Mouse (Mus musculus) WW6 (cell line): Measurements from ENCODE around the gene Ess2.

Experiments used
- DNase-seq: peaks from one replicate; pipeline ENCODE4 v3.0.0-alpha.2; 2013; ENCODE audit warnings: low read depth, low spot score

Gene Ess2

GRCm38 (mm10) chr16:17921325-17922162 is 10.4 kb upstream of the Ess2 start:
- DNase-seq = peak; percentile 96

- no peak for DNase-seq
These were observed 9.4 kb upstream of the Ess2 start for GRCm38 (mm10) chr16:17920586-17920985.

GRCm38 (mm10) chr16:17914307-17915249 is 3.4 kb upstream of the Ess2 start, which contains the start of gene Gsc2:
Gene Gsc2 (minus strand): TSS chr16:17915059.
- DNase-seq = no peak

- DNase-seq = no peak
These were observed 12.7 kb downstream of the Ess2 start, which contains the start of the genes Dgcr2 and Tssk2 for GRCm38 (mm10) chr16:17898462-17898861. Gene Dgcr2 (minus strand): TSS chr16:17898562. Gene Tssk2 (plus strand): TSS chr16:17898637.

GRCm38 (mm10) chr16:17896091-17896490 is 15.1 kb downstream of the Ess2 start:
- DNase-seq = no peak

GRCm38 (mm10) chr16:17893923-17894322 is 17.2 kb downstream of the Ess2 start, which contains the start of gene Tssk1:
Gene Tssk1 (plus strand): TSS chr16:17894223.
- no peak for DNase-seq

GRCm38 (mm10) chr16:17892606-17893005 is 18.5 kb downstream of the Ess2 start:
- DNase-seq = no peak

GRCm38 (mm10) chr16:17891567-17891959 is 19.6 kb downstream of the Ess2 start, which contains the start of gene Gm20518:
Gene Gm20518 (minus strand): TSS chr16:17891671.
- DNase-seq = peak; percentile 95

- DNase-seq = no peak
These were observed 20.1 kb downstream of the Ess2 start for GRCm38 (mm10) chr16:17890917-17891566.

- no peak for DNase-seq
These were observed 20.8 kb downstream of the Ess2 start for GRCm38 (mm10) chr16:17890342-17890727.

- no peak for DNase-seq
These were observed 21.3 kb downstream of the Ess2 start for GRCm38 (mm10) chr16:17889689-17890341.

GRCm38 (mm10) chr16:17884116-17884515 is 27.0 kb downstream of the Ess2 start:
- DNase-seq = no peak

- no peak for DNase-seq
These were observed 29.0 kb downstream of the Ess2 start for GRCm38 (mm10) chr16:17882196-17882595.

- DNase-seq = no peak
These were observed 31.6 kb downstream of the Ess2 start for GRCm38 (mm10) chr16:17879571-17879970.

GRCm38 (mm10) chr16:17876096-17876495 is 35.1 kb downstream of the Ess2 start:
- DNase-seq = no peak

GRCm38 (mm10) chr16:17875174-17875573 is 36.0 kb downstream of the Ess2 start:
- DNase-seq = no peak

- DNase-seq = no peak
These were observed 38.2 kb downstream of the Ess2 start for GRCm38 (mm10) chr16:17872995-17873394.

- DNase-seq = no peak
These were observed 39.9 kb downstream of the Ess2 start for GRCm38 (mm10) chr16:17871248-17871647.

GRCm38 (mm10) chr16:17865770-17866169 is 45.4 kb downstream of the Ess2 start:
- peak; percentile 26 for DNase-seq

- DNase-seq = no peak
These were observed 45.9 kb downstream of the Ess2 start for GRCm38 (mm10) chr16:17865293-17865692.

- DNase-seq = no peak
These were observed 52.6 kb downstream of the Ess2 start for GRCm38 (mm10) chr16:17858592-17858991.
